Mouse (Mus musculus) brain, embryonic 14.5 days (tissue): ENCODE data around the gene Ylpm1.

Source experiments
- CTCF ChIP-seq: fragments of 200-500 bp; IDR thresholded peaks from 2 replicates; pipeline ENCODE4 v1.5.1; 2012; ENCODE audit warnings: inconsistent platforms, mild to moderate bottlenecking, moderate library complexity, borderline replicate concordance; ENCODE audit not compliant: insufficient read depth, insufficient read length; ENCODE audit errors: extremely low read depth
- POLR2A ChIP-seq: fragments of 200-500 bp; IDR thresholded peaks from 2 replicates; pipeline ENCODE4 v1.6.1; 2012; ENCODE audit warnings: mild to moderate bottlenecking, inconsistent platforms, borderline replicate concordance; ENCODE audit not compliant: poor library complexity, insufficient read depth, insufficient read length, severe bottlenecking; ENCODE audit errors: extremely low read depth

- TF ChIP-seq CTCF, result no peak
- no peak for TF ChIP-seq POLR2A
Measured at GRCm38 (mm10) chr12:85095146-85095545, 99.0 kb downstream of the Ylpm1 start.
